Mouse (Mus musculus): ENCODE measurements around the gene Dgcr8.

DNA sequence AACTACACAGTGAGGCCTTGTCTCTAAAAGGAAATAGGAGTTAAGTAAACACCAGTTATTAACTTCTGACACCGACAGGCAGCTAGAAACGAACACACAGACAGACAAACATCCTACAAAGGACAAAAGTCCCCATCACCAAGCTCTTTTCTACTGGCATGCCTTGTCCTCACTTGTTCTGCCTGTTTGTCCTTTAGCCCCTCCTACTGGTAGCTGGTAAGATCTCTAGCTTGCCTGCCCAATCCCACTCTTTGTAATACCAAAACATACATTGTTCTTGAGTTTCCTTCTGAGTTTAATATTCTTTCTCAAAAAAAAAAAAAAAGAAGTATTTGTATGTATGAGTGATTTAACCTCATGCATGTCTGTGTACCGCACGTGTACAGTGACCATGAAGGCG lies 20.9 kb downstream of the Dgcr8 start:
- TF ChIP-seq CTCF (IDR thresholded peaks at IDR 0.05; ENCODE audit: insufficient read depth, low read length) (no peak), POLR2A (IDR thresholded peaks at IDR 0.05; ENCODE audit: borderline replicate concordance, extremely low read depth, low read depth, low read length) (no peak)

Data from lung, adult 2 months (tissue).